Mouse (Mus musculus) liver, embryonic 15.5 days (tissue): ENCODE measurements around the gene Ep400. TPM values are rescaled to one million over a fixed set of nuclear protein-coding genes. Genes with fewer than 3 reads are reported as not detected.

Experiments
- ATAC-seq: fragments of 200-750 bp; cut with Nextera tagmentation; 2 replicates; pipeline ENCODE4 v1.8.0; 2017; ENCODE audit warnings: moderate number of reproducible peaks, mild to moderate bottlenecking, moderate library complexity; ENCODE audit not compliant: insufficient read depth
- H3K27ac ChIP-seq: fragments of 300-500 bp; sonication (generic); replicated peaks from 2 replicates; pipeline ENCODE4 v1.5.1; 2015; ENCODE audit warnings: mild to moderate bottlenecking, inconsistent platforms
- H3K27me3 ChIP-seq: fragments of 300-500 bp; sonication (generic); 2 replicates; pipeline ENCODE4 v1.6.1; 2015; ENCODE audit warnings: mild to moderate bottlenecking, inconsistent platforms
- H3K36me3 ChIP-seq: fragments of 300-500 bp; sonication (generic); replicated peaks from 2 replicates; pipeline ENCODE4 v1.6.1; 2015; ENCODE audit warnings: moderate library complexity, mild to moderate bottlenecking, inconsistent platforms
- H3K4me1 ChIP-seq: fragments of 300-500 bp; sonication (generic); replicated peaks from 2 replicates; pipeline ENCODE4 v1.6.1; 2015; ENCODE audit warnings: inconsistent platforms
- H3K4me2 ChIP-seq: fragments of 300-500 bp; sonication (generic); 2 replicates; pipeline ENCODE4 v1.6.1; 2015; ENCODE audit warnings: moderate library complexity, mild to moderate bottlenecking, inconsistent platforms
- H3K4me3 ChIP-seq: fragments of 300-500 bp; sonication (generic); replicated peaks from 2 replicates; pipeline ENCODE4 v1.5.1; 2015; ENCODE audit warnings: mild to moderate bottlenecking, inconsistent platforms
- H3K9ac ChIP-seq: fragments of 300-500 bp; sonication (generic); 2 replicates; pipeline ENCODE4 v1.6.1; 2015; ENCODE audit warnings: moderate library complexity, mild to moderate bottlenecking, inconsistent platforms
- H3K9me3 ChIP-seq: fragments of 300-500 bp; sonication (generic); replicated peaks from 2 replicates; pipeline ENCODE4 v1.6.1; 2016; ENCODE audit warnings: inconsistent platforms
- WGBS: fragments of 180-500 bp; shearing (Covaris S2); methylation state at CpG from one replicate; pipeline ENCODE4 v1.1.7; 2015; ENCODE audit warnings: mixed read lengths; ENCODE audit not compliant: insufficient replicate concordance; 5-methylcytosine and 5-hydroxymethylcytosine counted together
- polyA plus RNA-seq: library from polyadenylated mRNA; unstranded; fragments of >200 nt; fragmentation: Nextera tagmentation; extraction: Ambion mirVana; gene quantifications from 2 replicates; pipeline ENCODE4 v1.2.1, GENCODE M21; 2015

Ep400 gene
- polyA plus RNA-seq, 1 experiment from 2014 or later: 20.0 TPM

DNA sequence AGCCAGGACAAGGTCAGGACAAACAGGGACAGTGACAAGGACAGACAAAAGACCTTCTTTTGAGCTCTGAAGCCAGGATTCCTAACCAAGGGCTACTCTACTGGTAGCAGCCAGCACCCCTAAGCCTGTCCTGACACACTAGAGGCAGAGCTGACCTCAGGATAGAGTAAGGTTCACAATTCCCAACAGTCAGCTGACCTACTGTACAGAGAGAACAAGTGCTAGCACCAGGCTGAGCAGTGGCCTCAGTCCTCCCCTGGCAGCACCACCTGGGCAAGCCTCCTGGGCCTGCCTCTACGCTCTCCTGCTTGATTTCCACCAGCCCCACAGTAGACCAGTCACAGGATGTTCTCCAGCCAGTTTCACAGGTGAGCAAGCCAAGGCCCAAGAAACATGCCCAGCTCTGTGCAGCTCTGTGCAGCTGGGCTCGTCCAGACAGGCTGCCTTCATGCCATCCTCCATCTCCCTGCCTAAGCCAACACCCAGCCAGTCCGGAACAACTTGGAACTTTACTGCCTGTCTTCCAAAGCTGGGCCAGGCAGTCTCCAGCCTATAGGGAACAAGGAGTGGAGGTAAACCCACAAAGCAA, 30.6 kb upstream of the Ep400 start:
- peak overlapping the region; percentile 54; the same call in 1 of the 2 replicates for H3K27ac ChIP-seq
- 82% methylated on average over 3 of the region's 3 CpGs for WGBS
- H3K4me1 ChIP-seq: peaks cover 81% of the 10 kb centered on the region
- H3K36me3 ChIP-seq: peaks cover 88% of the 10 kb centered on the region
- no peaks in the 10 kb centered on the region for H3K9me3 ChIP-seq
- peak overlapping the region; percentile 16; the same call in 1 of the 2 replicates for H3K4me2 ChIP-seq
- peak overlapping the region; percentile 29; the same call in 1 of the 2 replicates for H3K9ac ChIP-seq
- no peaks in the 10 kb centered on the region for H3K27me3 ChIP-seq
- ATAC-seq: no peak
- no peak overlapping the region for H3K4me3 ChIP-seq

DNA sequence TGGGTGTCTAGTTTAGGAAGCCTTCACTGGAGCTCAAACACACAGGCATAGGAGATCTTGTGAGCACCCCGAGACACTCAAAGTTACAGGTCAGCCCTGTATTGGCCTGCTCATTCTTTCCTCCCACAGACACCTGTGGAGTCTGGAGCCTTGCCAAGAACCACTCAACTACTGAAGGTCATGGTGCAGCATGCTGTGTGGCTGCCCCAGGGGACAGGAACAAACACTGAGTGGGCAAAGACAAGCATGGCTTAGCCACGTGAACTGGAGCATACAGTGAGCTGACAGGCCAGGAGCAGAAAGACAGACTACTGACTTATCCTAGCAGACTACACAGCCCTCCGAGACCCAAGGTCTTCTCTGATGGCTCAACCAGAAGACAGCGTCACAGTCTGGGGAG, 27.2 kb upstream of the Ep400 start:
- peak; percentile 73 for ATAC-seq
- H3K36me3 ChIP-seq: peaks cover 98% of the 10 kb centered on the region
- no peak overlapping the region for H3K4me3 ChIP-seq
- WGBS: 76% methylated on average over 4 of the region's 4 CpGs
- peak overlapping the region; percentile 77 for H3K27ac ChIP-seq
- H3K9ac ChIP-seq: no peak overlapping the region
- no peaks in the 10 kb centered on the region for H3K27me3 ChIP-seq
- H3K4me2 ChIP-seq: no peak overlapping the region
- peaks cover 47% of the 10 kb centered on the region for H3K4me1 ChIP-seq
- H3K9me3 ChIP-seq: no peaks in the 10 kb centered on the region

DNA sequence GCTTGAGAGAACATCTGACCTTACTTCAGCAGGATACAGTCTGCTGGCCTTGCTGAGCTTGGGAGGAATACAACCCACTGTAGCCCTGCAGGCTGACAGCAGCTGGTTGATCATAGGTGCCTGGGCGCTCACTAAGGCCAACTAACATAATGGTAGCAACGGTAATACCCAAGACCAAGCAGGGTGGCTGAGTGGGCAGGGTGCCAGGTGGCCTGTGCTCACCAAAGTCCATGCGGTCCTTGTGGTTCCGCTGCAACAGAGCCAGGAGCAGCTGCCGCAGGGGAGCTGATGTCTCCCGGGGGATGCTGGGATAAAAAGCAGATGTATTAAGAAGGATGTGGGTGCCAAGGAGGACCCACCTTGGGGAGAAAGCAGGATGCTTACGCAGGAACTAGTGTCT, 23.8 kb upstream of the Ep400 start:
- no peak overlapping the region for H3K4me3 ChIP-seq
- no peak overlapping the region for H3K4me2 ChIP-seq
- 90% methylated on average over 7 of the region's 7 CpGs for WGBS
- no peaks in the 10 kb centered on the region for H3K27me3 ChIP-seq
- peaks cover 14% of the 10 kb centered on the region; the same call in 1 of the 2 replicates for H3K4me1 ChIP-seq
- no peak overlapping the region for H3K9ac ChIP-seq
- H3K9me3 ChIP-seq: no peaks in the 10 kb centered on the region
- H3K27ac ChIP-seq: no peak overlapping the region
- ATAC-seq: no peak
- H3K36me3 ChIP-seq: peaks cover 100% of the 10 kb centered on the region

GRCm38 (mm10) chr5:110788684-110789083, 18.2 kb upstream of the Ep400 start:
- H3K27me3 ChIP-seq: no peaks in the 10 kb centered on the region
- H3K4me1 ChIP-seq: peaks cover 36% of the 10 kb centered on the region
- H3K9ac ChIP-seq: no peak overlapping the region
- peak; percentile 30; the same call in 1 of the 2 replicates for ATAC-seq
- H3K36me3 ChIP-seq: peaks cover 95% of the 10 kb centered on the region
- no peaks in the 10 kb centered on the region for H3K9me3 ChIP-seq
- H3K4me2 ChIP-seq: no peak overlapping the region
- WGBS: 45% methylated on average over 5 of the region's 5 CpGs
- H3K27ac ChIP-seq: no peak overlapping the region
- no peak overlapping the region for H3K4me3 ChIP-seq

DNA sequence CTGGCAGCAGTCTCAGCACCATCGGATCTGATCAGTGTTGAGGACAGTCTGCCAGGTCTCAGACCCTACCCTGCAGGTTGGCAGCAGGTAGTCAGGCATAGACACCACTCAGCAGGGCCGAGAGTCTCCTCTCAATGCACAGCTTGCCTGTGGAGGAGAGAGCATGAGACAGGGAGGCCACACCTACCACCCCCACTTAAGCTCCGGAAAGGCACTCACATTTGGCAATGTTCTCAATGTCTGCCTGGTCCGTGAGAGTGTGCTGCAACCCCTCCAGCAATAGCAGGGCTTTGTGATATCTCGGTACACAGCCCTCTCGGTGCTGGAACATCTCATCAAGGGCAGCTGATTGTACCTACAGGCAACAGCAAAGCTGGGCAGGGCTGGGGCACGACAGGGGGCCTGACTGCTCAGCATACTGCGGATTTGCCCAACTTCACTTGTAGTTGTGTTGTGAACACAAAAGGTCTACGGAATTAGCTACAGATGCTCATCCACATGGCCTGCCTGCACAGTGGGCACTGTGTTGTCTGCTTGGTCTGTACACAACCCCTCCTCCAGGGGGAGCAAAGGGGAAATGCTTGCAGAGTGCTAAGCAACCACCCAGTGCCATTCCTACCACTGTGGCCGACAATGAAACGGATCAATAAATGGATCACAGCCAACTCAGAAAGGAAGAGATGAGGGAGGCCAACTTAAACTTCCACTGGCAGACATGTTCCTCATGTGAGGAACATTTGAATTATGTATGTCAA, 15.7 kb upstream of the Ep400 start:
- Histone ChIP-seq H3K9ac (no peak overlapping the region), H3K9me3 (no peaks in the 10 kb centered on the region), H3K4me1 (peaks cover 59% of the 10 kb centered on the region), H3K4me3 (no peak overlapping the region), H3K36me3 (peaks cover 71% of the 10 kb centered on the region), H3K27ac (peak overlapping the region; percentile 41; the same call in 1 of the 2 replicates), H3K4me2 (no peak overlapping the region), H3K27me3 (no peaks in the 10 kb centered on the region)
- WGBS: 66% methylated on average over 11 of the region's 11 CpGs
- no peak for ATAC-seq

- Histone ChIP-seq H3K4me3 (no peak overlapping the region), H3K4me2 (no peak overlapping the region), H3K27ac (peak overlapping the region; percentile 89), H3K36me3 (peaks cover 47% of the 10 kb centered on the region), H3K9ac (no peak overlapping the region), H3K27me3 (no peaks in the 10 kb centered on the region), H3K4me1 (peaks cover 81% of the 10 kb centered on the region), H3K9me3 (no peaks in the 10 kb centered on the region)
- ATAC-seq: no peak
- WGBS: 69% methylated on average over 8 of the region's 8 CpGs
Observed at GRCm38 (mm10) chr5:110783150-110783549, 12.6 kb upstream of the Ep400 start.

DNA sequence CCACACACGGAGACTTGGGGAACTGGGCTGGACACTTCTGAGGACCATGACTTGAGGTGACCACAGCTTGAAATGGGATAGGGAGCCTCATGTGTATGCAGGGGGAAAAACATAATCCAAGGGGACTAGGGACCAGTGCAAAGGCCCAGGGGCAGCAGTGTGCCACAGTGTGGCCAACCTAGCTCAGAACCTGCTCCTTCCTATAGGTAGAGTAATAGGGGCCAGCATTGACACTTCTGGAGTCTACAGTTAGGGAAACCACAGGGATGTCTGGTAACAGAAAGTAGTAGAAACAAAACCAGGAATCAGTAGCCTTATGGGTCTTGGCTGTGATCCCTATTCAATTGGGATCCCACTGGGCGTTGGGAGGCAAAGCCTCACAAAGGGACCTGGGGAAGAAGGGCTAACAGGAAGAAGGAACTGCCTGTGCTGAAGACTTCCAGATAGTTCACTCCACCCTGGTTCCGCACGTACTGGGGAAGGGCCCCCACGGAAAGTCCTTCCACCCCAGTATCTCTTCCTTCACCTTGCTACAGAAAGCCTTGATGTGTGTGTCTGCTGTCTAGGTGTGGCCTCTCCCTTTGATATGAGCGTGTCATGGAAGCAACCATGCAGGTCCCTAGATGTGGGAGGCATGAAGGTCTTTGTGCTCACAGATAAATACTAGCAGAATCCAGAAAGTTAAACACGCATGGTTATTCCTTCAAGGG, 11.2 kb upstream of the Ep400 start:
- H3K4me1 ChIP-seq: peaks cover 68% of the 10 kb centered on the region
- H3K9me3 ChIP-seq: no peaks in the 10 kb centered on the region
- H3K36me3 ChIP-seq: peaks cover 47% of the 10 kb centered on the region
- no peaks in the 10 kb centered on the region for H3K27me3 ChIP-seq
- ATAC-seq: peak; percentile 80
- WGBS: 35% methylated on average over 7 of the region's 7 CpGs
- 0 out of 2 replicates have a peak overlapping the region, but pooled peaks have one; percentile 3 for H3K4me3 ChIP-seq
- H3K4me2 ChIP-seq: peak overlapping the region; percentile 100
- H3K27ac ChIP-seq: peak overlapping the region; percentile 89
- peak overlapping the region; percentile 76 for H3K9ac ChIP-seq

- Histone ChIP-seq H3K27me3 (no peaks in the 10 kb centered on the region), H3K9ac (peak overlapping the region; percentile 76), H3K36me3 (peaks cover 47% of the 10 kb centered on the region), H3K9me3 (no peaks in the 10 kb centered on the region), H3K27ac (peak overlapping the region; percentile 89), H3K4me1 (peaks cover 66% of the 10 kb centered on the region), H3K4me3 (peak overlapping the region; percentile 76), H3K4me2 (peak overlapping the region; percentile 100)
- 65% methylated on average over 10 of the region's 10 CpGs for WGBS
- ATAC-seq: peak; percentile 6
Observed at GRCm38 (mm10) chr5:110780761-110781528, 10.4 kb upstream of the Ep400 start.

GRCm38 (mm10) chr5:110779998-110780760, 9.7 kb upstream of the Ep400 start, which contains the start of gene Pus1:
Pus1 (minus strand) TSS chr5:110780659.
- peak within 1 kb of the TSS; percentile 76 for H3K9ac ChIP-seq
- peaks cover 65% of the 10 kb centered on the region for H3K4me1 ChIP-seq
- peak; percentile 75 for ATAC-seq
- peak within 1 kb of the TSS; percentile 89 for H3K27ac ChIP-seq
- H3K9me3 ChIP-seq: no peaks in the 10 kb centered on the region
- no peaks in the 10 kb centered on the region for H3K27me3 ChIP-seq
- peaks cover 48% of the 10 kb centered on the region for H3K36me3 ChIP-seq
- peak within 1 kb of the TSS; percentile 100 for H3K4me2 ChIP-seq
- 1% methylated on average over 57 of the region's 57 CpGs for WGBS
- H3K4me3 ChIP-seq: peak within 1 kb of the TSS; percentile 76
